Mouse (Mus musculus) MEL (cell line): ENCODE results near the gene Csnk1d. TPM values are rescaled to one million over a fixed set of nuclear protein-coding genes. Genes with fewer than 3 reads are reported as not detected.

Source experiments
- MXI1 ChIP-seq: IDR thresholded peaks from 2 replicates; pipeline ENCODE4 v1.6.1; 2011; ENCODE audit warnings: mild to moderate bottlenecking, low read depth, low read length, improper control_type of control experiment
- USF1 ChIP-seq: IDR thresholded peaks from 2 replicates; pipeline ENCODE4 v1.6.1; 2014; ENCODE audit warnings: low read depth, mild to moderate bottlenecking, inconsistent platforms, low read length, improper control_type of control experiment, moderate library complexity
- polyA plus RNA-seq, 2 experiments: library from polyadenylated mRNA; stranded (reverse) in 1 of 2; unstranded in 1 of 2; fragments of >175 nt in 1 of 2; fragments of >200 nt in 1 of 2; gene quantifications; 2 replicates each; pipeline versions ENCODE4 v1.2.1 to v1.2.4; 2012; ENCODE audit warnings: low replicate concordance in 2 of 2, low read depth in 1 of 2; ENCODE audit not compliant: insufficient read length in 2 of 2, insufficient read depth in 1 of 2, missing spikeins in 1 of 2
- total RNA-seq: library from RNA; depleted of rRNA; stranded (reverse); fragments of 300-350 nt; gene quantifications from 2 replicates; pipeline ENCODE4 v1.2.3, GENCODE M21; 2012; rRNA removed

The Csnk1d gene
- total and polyA plus RNA-seq, 3 experiments = 83.2 to 329 (median 121) TPM

DNA sequence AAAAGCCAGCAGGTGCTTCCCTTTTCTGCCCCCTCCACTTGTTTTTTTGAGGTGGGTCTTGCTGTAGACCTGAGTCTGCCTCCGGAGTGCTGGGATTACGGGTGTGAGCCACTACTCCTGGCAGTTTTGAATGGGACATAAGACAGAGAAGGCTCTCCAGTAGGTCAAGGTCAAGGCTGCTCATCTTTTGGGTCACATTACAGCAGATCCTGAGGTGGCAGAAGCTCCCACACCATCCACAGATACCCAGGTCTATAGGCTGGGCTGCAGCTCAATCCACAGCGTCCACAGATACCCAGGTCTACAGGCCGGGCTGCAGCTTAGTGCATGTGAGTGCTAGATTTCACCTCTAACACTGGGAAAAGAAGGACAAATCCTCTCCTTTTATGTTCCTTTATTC is 77.3 kb downstream of the Csnk1d start (continued):
- no peak for TF ChIP-seq MXI1
- TF ChIP-seq USF1 = no peak

Other genes starting within 250 kb of the Csnk1d start
- 190 and 206 TPM in 2 replicates for gene Hmga1b, start 228.5 kb downstream of the Csnk1d start, total RNA-seq
- gene Hmga1b, start 228.5 kb downstream of the Csnk1d start, polyA plus RNA-seq = 100 to 1,000 TPM in 1 of 2 experiments, not detected in 1; 633 TPM
- gene Rfng, start 207.1 kb downstream of the Csnk1d start, total RNA-seq = 10.9 and 12.7 TPM in 2 replicates
- 10 to 100 TPM in 1 of 2 experiments, not detected in 1; 40.7 TPM for gene Rfng, start 207.1 kb downstream of the Csnk1d start, polyA plus RNA-seq
- 206 and 266 TPM in 2 replicates for gene Gps1, start 207.1 kb downstream of the Csnk1d start, total RNA-seq
- 100 to 1,000 TPM; 173 to 219 TPM for gene Gps1, start 207.1 kb downstream of the Csnk1d start, polyA plus RNA-seq
- gene Dus1l, start 194.9 kb downstream of the Csnk1d start, total RNA-seq = 190 and 203 TPM in 2 replicates
- 100 to 1,000 TPM in 1 of 2 experiments, not detected in 1; 171 TPM for gene Dus1l, start 194.9 kb downstream of the Csnk1d start, polyA plus RNA-seq
- gene Fasn, start 166.8 kb downstream of the Csnk1d start, total RNA-seq = 317 and 342 TPM in 2 replicates
- gene Fasn, start 166.8 kb downstream of the Csnk1d start, polyA plus RNA-seq = 100 to 1,000 TPM; 256 to 313 TPM
- 4.4 and 5.3 TPM in 2 replicates for gene Ccdc57, start 58.5 kb downstream of the Csnk1d start, total RNA-seq
- gene Ccdc57, start 58.5 kb downstream of the Csnk1d start, polyA plus RNA-seq = 1 to 10 TPM in 1 of 2 experiments, not detected in 1; 7.4 TPM
- 570 and 748 TPM in 2 replicates for gene Slc16a3, start 42.9 kb downstream of the Csnk1d start, total RNA-seq
- 100 to 1,000 TPM in 1 of 2 experiments, 10 to 100 TPM in 1; 85.7 to 610 TPM for gene Slc16a3, start 42.9 kb downstream of the Csnk1d start, polyA plus RNA-seq
- gene Cd7, start 48.1 kb upstream of the Csnk1d start, total RNA-seq = 0.39 and 0.58 TPM in 2 replicates
- gene Cd7, start 48.1 kb upstream of the Csnk1d start, polyA plus RNA-seq = under 1 TPM in 1 of 2 experiments, not detected in 1; 0.33 TPM
- not detected in 2 replicates for gene Sectm1b, start 72.2 kb upstream of the Csnk1d start, total RNA-seq
- gene Sectm1b, start 72.2 kb upstream of the Csnk1d start, polyA plus RNA-seq = under 1 TPM in 1 of 2 experiments, not detected in 1; 0.14 TPM
- 19.8 and 22.0 TPM in 2 replicates for gene Sectm1a, start 89.9 kb upstream of the Csnk1d start, total RNA-seq
- 10 to 100 TPM in 1 of 2 experiments, not detected in 1; 22.3 TPM for gene Sectm1a, start 89.9 kb upstream of the Csnk1d start, polyA plus RNA-seq
- gene Tex19.2, start 127.3 kb upstream of the Csnk1d start, total RNA-seq = 44.7 and 45.7 TPM in 2 replicates
- 10 to 100 TPM in 1 of 2 experiments, not detected in 1; 34.5 TPM for gene Tex19.2, start 127.3 kb upstream of the Csnk1d start, polyA plus RNA-seq
- 0.19 and 0.62 TPM in 2 replicates for gene Tex19.1, start 154.8 kb upstream of the Csnk1d start, total RNA-seq
- gene Tex19.1, start 154.8 kb upstream of the Csnk1d start, polyA plus RNA-seq = under 1 TPM in 1 of 2 experiments, not detected in 1; 0.10 TPM
- not detected in 2 replicates for gene Uts2r, start 168.9 kb upstream of the Csnk1d start, total RNA-seq
- not detected for gene Uts2r, start 168.9 kb upstream of the Csnk1d start, polyA plus RNA-seq
- 6.4 and 7.1 TPM in 2 replicates for gene Hexdc, start 213.1 kb upstream of the Csnk1d start, total RNA-seq
- 1 to 10 TPM in 1 of 2 experiments, not detected in 1; 9.0 TPM for gene Hexdc, start 213.1 kb upstream of the Csnk1d start, polyA plus RNA-seq
- gene Ogfod3, start 213.4 kb upstream of the Csnk1d start, total RNA-seq = 10.1 and 12.7 TPM in 2 replicates
- 10 to 100 TPM in 1 of 2 experiments, not detected in 1; 12.3 TPM for gene Ogfod3, start 213.4 kb upstream of the Csnk1d start, polyA plus RNA-seq
- gene Cybc1, start 238.0 kb upstream of the Csnk1d start, total RNA-seq = 42.5 and 46.1 TPM in 2 replicates
- 10 to 100 TPM in 1 of 2 experiments, not detected in 1; 43.6 TPM for gene Cybc1, start 238.0 kb upstream of the Csnk1d start, polyA plus RNA-seq
- gene Narf, start 245.9 kb upstream of the Csnk1d start, total RNA-seq = 31.9 and 45.3 TPM in 2 replicates
- 10 to 100 TPM in 1 of 2 experiments, not detected in 1; 44.9 TPM for gene Narf, start 245.9 kb upstream of the Csnk1d start, polyA plus RNA-seq